Mouse (Mus musculus) testis, adult 2 months (tissue): Measurements from ENCODE around the gene Cfap97d1.

Source experiments
- CTCF ChIP-seq: fragments of 200-500 bp; IDR thresholded peaks from 2 replicates; pipeline ENCODE4 v1.5.1; 2012; ENCODE audit warnings: low read depth, mild to moderate bottlenecking, inconsistent platforms, low read length, moderate library complexity; ENCODE audit not compliant: control insufficient read depth, insufficient read depth, insufficient replicate concordance
- POLR2A ChIP-seq: fragments of 200-500 bp; IDR thresholded peaks from 2 replicates; pipeline ENCODE4 v1.6.1; 2012; ENCODE audit warnings: low read depth, mild to moderate bottlenecking, inconsistent platforms, low read length, moderate library complexity; ENCODE audit not compliant: control insufficient read depth

- TF ChIP-seq CTCF (no peak), POLR2A (no peak)
These were observed 52.3 kb downstream of the Cfap97d1 start for GRCm38 (mm10) chr11:102036336-102036735.
